1 mouse cellular context compared by ENCODE assay signal in genomic region chr4:123016451-123016957, GRCm38 (mm10).
TF ChIP-seq lines count a peak whose summit lies in the region.

Gene Trit1 (plus strand): TSS chr4:123016597.

TF ChIP-seq in CH12.LX, 34 proteins besides CTCF, POLR2A, EP300 and RAD21 (continued from another document):
- no peak for TF ChIP-seq PAX5 (IDR thresholded peaks at IDR 0.05; ENCODE audit: low read length)
- TF ChIP-seq ZKSCAN1 (IDR thresholded peaks at IDR 0.05; ENCODE audit: borderline replicate concordance, low read depth, low read length), result no peak
- TF ChIP-seq MAZ (IDR thresholded peaks at IDR 0.05; ENCODE audit: low read depth, low read length), result peak; percentile 45; the same call in 1 of the 2 replicates
- no peak for TF ChIP-seq E2F4 (IDR thresholded peaks at IDR 0.05; ENCODE audit: insufficient replicate concordance, low read depth, low read length)
- TF ChIP-seq MXI1 (IDR thresholded peaks at IDR 0.05; ENCODE audit: low read depth, low read length), result peak; percentile 96
- TF ChIP-seq USF2 (conservative IDR thresholded peaks at IDR 0.05; ENCODE audit: low read depth, low read length), result no peak
- TF ChIP-seq NRF1 (IDR thresholded peaks at IDR 0.05; ENCODE audit: low read depth, low read length), result peak; percentile 89
- peak; percentile 74 for TF ChIP-seq HCFC1 (IDR thresholded peaks at IDR 0.05; ENCODE audit: low read depth, low read length)
- peak; percentile 79 for TF ChIP-seq ZMIZ1 (IDR thresholded peaks at IDR 0.05; ENCODE audit: low read depth, low read length)
- TF ChIP-seq TCF12 (IDR thresholded peaks at IDR 0.05; ENCODE audit: low read depth, low read length), result peak; percentile 94
- no peak for TF ChIP-seq USF1 (IDR thresholded peaks at IDR 0.05; ENCODE audit: low read depth, low read length)
- no peak; the same call in none of the 2 replicates for TF ChIP-seq MYC (IDR thresholded peaks at IDR 0.05; ENCODE audit: low read depth, low read length)
- TF ChIP-seq GABPA (IDR thresholded peaks at IDR 0.05; ENCODE audit: insufficient replicate concordance, low read depth, low read length), result no peak
- TF ChIP-seq MAX (IDR thresholded peaks at IDR 0.05; ENCODE audit: low read length), result peak; percentile 81; the same call in 1 of the 2 replicates
- TF ChIP-seq UBTF (IDR thresholded peaks at IDR 0.05; ENCODE audit: low read depth, low read length), result no peak
- TF ChIP-seq IRF4 (IDR thresholded peaks at IDR 0.05; ENCODE audit: low read depth, low read length), result 0 out of 2 replicates have a peak, but pooled peaks have one; percentile 36
- TF ChIP-seq SIN3A (IDR thresholded peaks at IDR 0.05; ENCODE audit: low read length), result peak; percentile 88
- peak; percentile 27; the same call in 1 of the 2 replicates for TF ChIP-seq MEF2A (IDR thresholded peaks at IDR 0.05; ENCODE audit: borderline replicate concordance, low read depth, low read length)
- TF ChIP-seq NELFE (IDR thresholded peaks at IDR 0.05; ENCODE audit: low read depth, low read length), result peak; percentile 87; the same call in 1 of the 2 replicates
- TF ChIP-seq RCOR1 (conservative IDR thresholded peaks at IDR 0.05; ENCODE audit: low read depth, low read length), result no peak
- no peak for TF ChIP-seq JUND (conservative IDR thresholded peaks at IDR 0.05; ENCODE audit: low read depth, low read length)
- no peak for TF ChIP-seq JUN (IDR thresholded peaks at IDR 0.05; ENCODE audit: insufficient read depth, low read depth, low read length)
